Mouse (Mus musculus) liver, postnatal 0 days (tissue): ENCODE data around the gene Rfxank. TPM values are rescaled to one million over a fixed set of nuclear protein-coding genes. Genes with fewer than 3 reads are reported as not detected.
A peak's percentile ranks its signal among the peaks of the same experiment; 100 is the strongest.

Source experiments
- ATAC-seq: fragments of 200-750 bp; cut with Nextera tagmentation; 2 replicates; pipeline ENCODE4 v1.8.0; 2017; ENCODE audit warnings: mild to moderate bottlenecking, moderate library complexity
- DNase-seq: peaks from one replicate; pipeline ENCODE4 v3.0.0-alpha.2; 2016
- H3K27ac ChIP-seq: fragments of 300-500 bp; sonication (generic); 2 replicates; pipeline ENCODE4 v1.5.1; 2014; ENCODE audit warnings: antibody characterized with exemption, moderate library complexity, mild to moderate bottlenecking, low read depth
- H3K27me3 ChIP-seq: fragments of 300-500 bp; sonication (generic); 2 replicates; pipeline ENCODE4 v1.6.1; 2014; ENCODE audit warnings: low read length, control low read depth, mixed read lengths; ENCODE audit not compliant: insufficient read depth
- H3K36me3 ChIP-seq: fragments of 300-500 bp; sonication (generic); replicated peaks from 2 replicates; pipeline ENCODE4 v1.6.1; 2014; ENCODE audit warnings: mild to moderate bottlenecking, control low read depth, low read length, moderate library complexity, mixed read lengths; ENCODE audit not compliant: insufficient read depth
- H3K4me1 ChIP-seq: fragments of 300-500 bp; sonication (generic); 2 replicates; pipeline ENCODE4 v1.6.1; 2014; ENCODE audit warnings: antibody characterized with exemption, mild to moderate bottlenecking, control low read depth; ENCODE audit not compliant: insufficient read depth
- H3K4me2 ChIP-seq: fragments of 300-500 bp; sonication (generic); 2 replicates; pipeline ENCODE4 v1.6.1; 2014; ENCODE audit warnings: low read depth, mild to moderate bottlenecking, low read length, moderate library complexity, mixed read lengths
- H3K4me3 ChIP-seq: fragments of 300-500 bp; sonication (generic); 2 replicates; pipeline ENCODE4 v1.5.1; 2014; ENCODE audit warnings: low read depth, low read length
- H3K9ac ChIP-seq: fragments of 300-500 bp; sonication (generic); replicated peaks from 2 replicates; pipeline ENCODE4 v1.6.1; 2014; ENCODE audit warnings: mild to moderate bottlenecking, moderate library complexity
- H3K9me3 ChIP-seq: fragments of 300-500 bp; sonication (generic); 2 replicates; pipeline ENCODE4 v1.6.1; 2016; ENCODE audit warnings: mild to moderate bottlenecking, control low read depth, low read length, mixed read lengths
- CTCF ChIP-seq: sonication (generic); IDR thresholded peaks from 2 replicates; pipeline ENCODE4 v1.5.1; 2016; ENCODE audit warnings: antibody characterized with exemption, low read depth
- EP300 ChIP-seq: IDR thresholded peaks from 2 replicates; pipeline ENCODE4 v1.6.1; 2016; ENCODE audit warnings: antibody characterized with exemption, low read depth, mild to moderate bottlenecking
- WGBS: fragments of 180-500 bp; shearing (Covaris S2); extraction: QIAGEN DNeasy Blood & Tissue Kit; methylation state at CpG from one replicate; pipeline ENCODE4 v1.1.7; 2014; ENCODE audit not compliant: insufficient replicate concordance; 5-methylcytosine and 5-hydroxymethylcytosine counted together
- polyA plus RNA-seq: library from polyadenylated mRNA; unstranded; fragments of >200 nt; fragmentation: Nextera tagmentation; extraction: Ambion mirVana; gene quantifications from 2 replicates; pipeline ENCODE4 v1.2.1, GENCODE M21; 2015

Rfxank gene
- polyA plus RNA-seq, 1 experiment from 2014 or later = 3.6 TPM

DNA sequence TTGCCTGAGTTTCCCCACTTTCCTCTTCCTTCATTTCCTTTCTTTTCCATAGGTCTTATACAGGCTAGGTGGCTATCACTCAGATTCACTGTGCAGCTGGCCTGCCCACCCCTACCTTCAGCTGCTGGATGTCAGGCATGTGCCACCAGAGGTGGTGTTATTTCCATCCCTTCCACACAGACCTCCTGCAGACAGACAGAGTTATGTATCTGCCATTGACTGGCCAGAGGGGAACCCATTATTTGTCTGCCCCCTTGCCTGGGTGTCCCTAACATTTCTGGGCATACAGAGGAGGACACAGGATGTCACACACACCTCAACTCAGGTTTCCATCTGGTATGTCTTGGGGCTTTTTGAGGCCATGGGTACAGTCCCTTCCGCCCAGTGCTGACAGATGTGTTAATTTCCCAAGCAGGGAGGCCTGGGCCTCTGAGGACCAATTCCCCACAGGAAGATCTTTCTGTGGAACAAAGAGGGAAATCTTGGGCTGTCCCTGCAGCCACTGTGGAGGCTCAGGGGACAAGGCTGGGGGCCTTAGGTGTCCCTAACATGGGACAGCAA, 18.4 kb upstream of the Rfxank start:
- H3K27ac ChIP-seq = no peak overlapping the region
- peaks cover 14% of the 10 kb centered on the region for H3K4me1 ChIP-seq
- WGBS = 92% methylated on average over 1 of the region's 1 CpGs
- no peaks in the 10 kb centered on the region for H3K36me3 ChIP-seq
- no peak overlapping the region for H3K4me3 ChIP-seq
- H3K27me3 ChIP-seq = no peaks in the 10 kb centered on the region
- DNase-seq (no peak), ATAC-seq (no peak)
- no peak overlapping the region for H3K9ac ChIP-seq
- H3K9me3 ChIP-seq = no peaks in the 10 kb centered on the region
- TF ChIP-seq CTCF (no peak), EP300 (no peak)
- H3K4me2 ChIP-seq = no peak overlapping the region

- Histone ChIP-seq H3K4me1 (peaks cover 7% of the 10 kb centered on the region), H3K4me2 (peak overlapping the region; percentile 37), H3K9me3 (no peaks in the 10 kb centered on the region), H3K36me3 (no peaks in the 10 kb centered on the region), H3K27ac (no peak overlapping the region), H3K27me3 (no peaks in the 10 kb centered on the region), H3K9ac (no peak overlapping the region), H3K4me3 (no peak overlapping the region)
- WGBS = 17% methylated on average over 21 of the region's 22 CpGs
- ATAC-seq = peak; percentile 81
- TF ChIP-seq EP300 (no peak), CTCF (no peak)
- peak; percentile 84 for DNase-seq
These were observed 13.7 kb upstream of the Rfxank start for GRCm38 (mm10) chr8:70152537-70153257.

GRCm38 (mm10) chr8:70150158-70150557, 11.2 kb upstream of the Rfxank start:
- Histone ChIP-seq H3K36me3 (peaks cover 12% of the 10 kb centered on the region), H3K4me1 (peaks cover 5% of the 10 kb centered on the region), H3K27ac (no peak overlapping the region), H3K27me3 (no peaks in the 10 kb centered on the region), H3K9ac (no peak overlapping the region), H3K4me2 (peak overlapping the region; percentile 39; the same call in 1 of the 2 replicates), H3K4me3 (no peak overlapping the region), H3K9me3 (no peaks in the 10 kb centered on the region)
- DNase-seq (peak; percentile 61), ATAC-seq (peak; percentile 73)
- WGBS = 25% methylated on average over 13 of the region's 13 CpGs
- no peak for TF ChIP-seq CTCF
- no peak for TF ChIP-seq EP300

DNA sequence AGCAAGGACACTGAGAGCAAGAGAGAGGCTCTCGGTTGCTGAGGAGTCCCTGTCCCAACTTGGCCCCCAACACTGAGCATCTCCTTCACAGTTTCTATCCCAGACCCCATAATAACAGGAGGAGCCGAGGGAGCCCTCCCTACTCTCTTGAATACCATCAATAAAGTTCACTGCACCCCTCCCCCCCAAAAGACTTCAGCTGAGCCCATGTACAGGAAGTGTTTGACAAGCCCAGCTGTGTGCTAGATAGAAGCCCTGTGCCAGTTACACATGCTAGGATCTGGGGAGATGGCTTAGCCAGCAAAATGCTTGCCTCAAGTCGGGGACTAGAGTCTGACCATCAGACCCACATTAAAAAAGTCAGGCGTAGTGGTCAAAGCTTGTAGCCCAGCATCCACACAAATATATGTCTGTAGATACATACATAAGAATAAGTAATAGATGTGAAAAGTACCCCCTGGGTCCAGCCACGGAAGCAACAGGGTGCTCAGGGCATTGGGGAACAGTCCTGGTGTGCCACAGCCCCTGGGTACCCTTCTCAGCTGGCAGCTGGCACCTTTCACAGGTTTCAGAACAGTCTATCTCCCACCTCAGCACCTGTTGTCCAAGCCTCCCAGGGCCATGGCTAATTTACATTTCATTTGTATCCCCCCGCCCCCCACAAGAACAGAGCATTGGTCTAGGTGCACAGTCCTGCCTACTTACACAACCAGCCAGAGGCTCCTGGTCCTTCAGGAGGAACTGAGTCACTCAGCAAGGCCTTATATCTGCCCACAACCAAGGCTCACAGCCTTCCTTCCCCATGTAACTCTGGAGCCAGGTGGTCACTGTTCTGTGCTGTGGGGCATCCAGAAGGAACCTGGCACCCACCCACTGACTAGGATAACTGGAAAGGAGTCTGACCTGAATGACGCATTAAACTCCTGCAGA, 9.0 kb upstream of the Rfxank start:
- 61% methylated on average over 7 of the region's 7 CpGs for WGBS
- no peak for ATAC-seq
- no peak overlapping the region for H3K27ac ChIP-seq
- H3K9ac ChIP-seq = no peak overlapping the region
- no peak for DNase-seq
- no peak overlapping the region for H3K4me3 ChIP-seq
- H3K4me1 ChIP-seq = peaks cover 5% of the 10 kb centered on the region
- no peak for TF ChIP-seq EP300
- no peak for TF ChIP-seq CTCF
- no peaks in the 10 kb centered on the region for H3K9me3 ChIP-seq
- H3K27me3 ChIP-seq = no peaks in the 10 kb centered on the region
- H3K36me3 ChIP-seq = peaks cover 20% of the 10 kb centered on the region
- no peak overlapping the region for H3K4me2 ChIP-seq

DNA sequence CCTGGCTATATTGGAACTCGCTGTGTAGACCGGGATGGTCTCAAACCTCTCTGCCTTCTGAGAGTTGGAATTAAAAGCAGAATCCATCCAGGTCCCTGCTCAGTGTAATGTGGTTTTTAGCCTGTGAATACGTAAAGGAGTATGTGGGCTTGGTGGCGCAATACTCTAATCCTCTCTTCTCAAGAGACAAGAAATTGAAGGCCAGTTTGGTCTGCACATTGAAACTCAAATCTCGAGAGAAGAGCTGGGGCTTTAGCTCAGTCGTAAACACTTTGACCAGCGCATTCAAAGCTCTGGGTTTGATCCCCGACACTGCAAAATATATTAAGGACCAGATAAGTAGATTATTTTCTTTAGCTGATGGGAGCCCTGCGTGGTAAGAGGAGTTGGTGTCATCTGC, 1.0 kb upstream of the Rfxank start:
- no peak for ATAC-seq
- TF ChIP-seq EP300 (no peak), CTCF (no peak)
- 6% methylated on average over 9 of the region's 9 CpGs for WGBS
- peaks cover 16% of the 10 kb centered on the region for H3K36me3 ChIP-seq
- H3K27ac ChIP-seq = peak overlapping the region; percentile 86
- DNase-seq = no peak
- H3K9me3 ChIP-seq = no peaks in the 10 kb centered on the region
- H3K27me3 ChIP-seq = no peaks in the 10 kb centered on the region
- H3K9ac ChIP-seq = peak overlapping the region; percentile 77
- peak overlapping the region; percentile 78 for H3K4me2 ChIP-seq
- peaks cover 21% of the 10 kb centered on the region for H3K4me1 ChIP-seq
- peak overlapping the region; percentile 80 for H3K4me3 ChIP-seq

DNA sequence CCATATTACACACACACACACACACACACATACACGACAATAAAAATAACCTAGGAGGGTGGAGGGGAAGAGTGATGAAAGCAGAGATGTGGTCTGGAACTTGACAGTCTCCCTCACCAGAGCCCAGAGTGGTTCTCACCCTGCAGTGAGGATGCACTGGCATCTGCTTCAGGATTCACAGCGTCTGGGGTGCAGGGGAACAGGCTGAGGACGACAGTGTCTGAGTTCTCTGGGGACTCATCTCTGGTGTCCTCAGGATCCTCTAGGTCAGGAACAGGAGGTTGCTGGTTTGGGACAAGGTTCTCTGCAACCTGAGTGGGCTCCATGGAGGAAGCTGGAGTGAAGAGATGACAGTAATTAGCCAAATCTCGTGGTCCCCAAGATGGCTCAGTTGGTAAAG, 1.1 kb downstream of the Rfxank start:
- Histone ChIP-seq H3K4me2 (peak overlapping the region; percentile 78), H3K4me3 (no peak overlapping the region), H3K36me3 (peaks cover 16% of the 10 kb centered on the region), H3K9ac (peak overlapping the region; percentile 67), H3K4me1 (peaks cover 21% of the 10 kb centered on the region), H3K9me3 (no peaks in the 10 kb centered on the region), H3K27me3 (no peaks in the 10 kb centered on the region), H3K27ac (peak overlapping the region; percentile 80; the same call in 1 of the 2 replicates)
- WGBS = 79% methylated on average over 4 of the region's 4 CpGs
- TF ChIP-seq EP300 (no peak), CTCF (no peak)
- ATAC-seq (no peak), DNase-seq (no peak)
